Mouse (Mus musculus) olfactory bulb, adult 2 months (tissue): Measurements from ENCODE around the gene Borcs7. TPM values are rescaled to one million over a fixed set of nuclear protein-coding genes. Genes with fewer than 3 reads are reported as not detected.

Experiments
- H3K27ac ChIP-seq: fragments of 200-500 bp; 2 replicates; pipeline ENCODE4 v1.5.1; 2012; ENCODE audit warnings: low read depth, low read length; ENCODE audit not compliant: insufficient read depth
- H3K4me1 ChIP-seq: fragments of 200-500 bp; 2 replicates; pipeline ENCODE4 v1.6.1; 2012; ENCODE audit warnings: low read length; ENCODE audit not compliant: control insufficient read depth, insufficient read depth
- H3K4me3 ChIP-seq: fragments of 200-500 bp; 2 replicates; pipeline ENCODE4 v1.5.1; 2012; ENCODE audit warnings: mild to moderate bottlenecking, low read depth, low read length, moderate library complexity; ENCODE audit not compliant: insufficient read depth
- CTCF ChIP-seq: fragments of 200-500 bp; IDR thresholded peaks from 2 replicates; pipeline ENCODE4 v1.5.1; 2012; ENCODE audit warnings: low read depth, mild to moderate bottlenecking, low read length, moderate library complexity; ENCODE audit not compliant: insufficient read depth
- POLR2A ChIP-seq: fragments of 200-500 bp; IDR thresholded peaks from 2 replicates; pipeline ENCODE4 v1.6.1; 2012; ENCODE audit warnings: mild to moderate bottlenecking, low read depth, low read length, moderate library complexity; ENCODE audit not compliant: insufficient read depth
- WGBS: fragments of 180-500 bp; shearing (Covaris S2); methylation state at CpG from one replicate; pipeline ENCODE4 v1.1.7; 2018; 5-methylcytosine and 5-hydroxymethylcytosine counted together
- polyA plus RNA-seq: library from polyadenylated mRNA; stranded (reverse); fragments of >200 nt; gene quantifications from 2 replicates; pipeline ENCODE4 v1.2.4, GENCODE M21; 2012; ENCODE audit warnings: low replicate concordance; ENCODE audit not compliant: missing spikeins, insufficient read depth, insufficient read length

The Borcs7 gene
- polyA plus RNA-seq, 1 experiment: not detected

DNA sequence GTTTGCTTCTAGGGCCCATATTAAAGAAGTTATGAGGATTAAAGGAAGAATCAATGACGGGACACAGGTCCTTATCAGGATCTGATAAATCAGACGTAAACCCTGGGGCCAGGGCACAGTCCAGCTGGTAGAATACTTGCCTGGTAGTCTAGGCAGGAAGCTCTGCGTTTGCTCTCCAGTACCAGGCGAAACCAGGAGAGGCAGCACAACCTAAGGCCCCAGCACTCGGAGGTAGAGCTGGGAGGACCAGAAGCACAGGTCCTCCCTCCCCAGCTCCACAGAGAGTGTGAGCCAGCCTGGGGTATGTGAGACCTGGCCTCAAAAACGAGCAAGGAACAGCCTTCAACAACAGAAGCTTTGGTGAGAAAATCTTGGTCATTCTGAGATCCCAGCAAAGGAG, 51.9 kb downstream of the Borcs7 start:
- no peak for TF ChIP-seq POLR2A
- 59% methylated on average over 6 of the region's 6 CpGs for WGBS
- no peak overlapping the region for H3K4me3 ChIP-seq

GRCm38 (mm10) chr19:46744681-46745080, 55.0 kb downstream of the Borcs7 start:
- TF ChIP-seq POLR2A: no peak
- no peak for TF ChIP-seq CTCF
- 76% methylated on average over 9 of the region's 9 CpGs for WGBS

More for the DNA sequence above, 51.9 kb downstream of the Borcs7 start:
- 0 out of 2 replicates have a peak, but pooled peaks cover 2% of the 10 kb centered on the region for H3K4me1 ChIP-seq
- H3K27ac ChIP-seq: no peak overlapping the region

GRCm38 (mm10) chr19:46747799-46748198, 58.1 kb downstream of the Borcs7 start:
- H3K4me3 ChIP-seq: no peak overlapping the region
- TF ChIP-seq POLR2A (no peak), CTCF (no peak)
- no peaks in the 10 kb centered on the region for H3K4me1 ChIP-seq
- H3K27ac ChIP-seq: no peak overlapping the region
- WGBS: 81% methylated on average over 3 of the region's 3 CpGs

More at GRCm38 (mm10) chr19:46744681-46745080, 55.0 kb downstream of the Borcs7 start:
- Histone ChIP-seq H3K4me1 (0 out of 2 replicates have a peak, but pooled peaks cover 2% of the 10 kb centered on the region), H3K27ac (no peak overlapping the region), H3K4me3 (no peak overlapping the region)

DNA sequence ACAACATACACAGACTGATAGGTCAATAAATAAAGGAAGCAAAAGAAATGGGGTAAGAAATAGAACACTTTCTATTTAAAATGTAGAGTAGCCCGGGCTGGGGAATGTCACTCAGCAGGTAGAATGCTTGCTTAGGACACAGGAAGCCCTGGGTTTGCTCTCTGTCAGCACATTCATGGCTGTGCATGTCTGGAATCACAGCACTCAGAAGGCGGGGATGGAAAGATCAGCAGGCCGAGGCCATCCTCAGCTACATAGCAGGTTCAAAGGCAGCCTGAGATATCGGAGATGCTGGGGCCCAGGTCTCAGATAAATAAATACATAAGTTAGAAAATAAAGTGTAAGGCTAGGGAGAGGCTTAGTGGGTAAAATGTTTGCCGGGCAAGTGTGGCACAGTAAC, 62.5 kb downstream of the Borcs7 start:
- TF ChIP-seq POLR2A (no peak), CTCF (no peak)
- Histone ChIP-seq H3K27ac (no peak overlapping the region), H3K4me3 (no peak overlapping the region), H3K4me1 (no peaks in the 10 kb centered on the region)
- WGBS: 89% methylated on average over 5 of the region's 5 CpGs

Other genes with a start within 250 kb of the Borcs7 start
- gene Trim8, start 188.2 kb upstream of the Borcs7 start, polyA plus RNA-seq: not detected in 2 replicates
- gene Arl3, start 116.7 kb upstream of the Borcs7 start, polyA plus RNA-seq: not detected in 2 replicates
- gene Sfxn2, start 116.5 kb upstream of the Borcs7 start, polyA plus RNA-seq: not detected in 2 replicates
- gene Wbp1l, start 90.8 kb upstream of the Borcs7 start, polyA plus RNA-seq: 293 TPM in 1 of 2 replicates, not detected in the other
- gene Cyp17a1, start 16.7 kb upstream of the Borcs7 start, polyA plus RNA-seq: not detected in 2 replicates
- not detected in 2 replicates for gene As3mt, start 17.6 kb downstream of the Borcs7 start, polyA plus RNA-seq
- gene Cnnm2, start 71.7 kb downstream of the Borcs7 start, polyA plus RNA-seq: not detected in 2 replicates